Mouse (Mus musculus): ENCODE results near the gene Dmpk. TPM values are rescaled to one million over a fixed set of nuclear protein-coding genes. Genes with fewer than 3 reads are reported as not detected.
"Not testable (repeated sequence)": the region's sequence is repeated elsewhere in the genome, so short reads cannot be mapped to it uniquely, and the experiment has no call there.

Dmpk gene
- polyA plus RNA-seq, 1 experiment from 2014 or later, result 23.1 TPM

- Histone ChIP-seq H3K27ac (no peak overlapping the region), H3K4me1 (peaks cover 11% of the 10 kb centered on the region), H3K4me3 (no peak overlapping the region), H3K9ac (no peak overlapping the region), H3K36me3 (peaks cover 53% of the 10 kb centered on the region), H3K27me3 (no peaks in the 10 kb centered on the region), H3K4me2 (replicated peaks) (no peak overlapping the region), H3K9me3 (no peaks in the 10 kb centered on the region)
- WGBS, result 87% methylated on average over 8 of the region's 8 CpGs
- ATAC-seq (ENCODE audit: low FRiP score, low read depth), result no peak
Observed at GRCm38 (mm10) chr7:19055108-19055507, 28.5 kb upstream of the Dmpk start.

- H3K9me3 ChIP-seq, result no peaks in the 10 kb centered on the region
- peaks cover 11% of the 10 kb centered on the region for H3K4me1 ChIP-seq
- no peak overlapping the region for H3K4me2 ChIP-seq (replicated peaks)
- H3K36me3 ChIP-seq, result peaks cover 31% of the 10 kb centered on the region
- no peak overlapping the region for H3K4me3 ChIP-seq
- no peaks in the 10 kb centered on the region for H3K27me3 ChIP-seq
- H3K27ac ChIP-seq, result no peak overlapping the region
- ATAC-seq (ENCODE audit: low FRiP score, low read depth), result no peak
- H3K9ac ChIP-seq, result no peak overlapping the region
- WGBS, result 90% methylated on average over 10 of the region's 10 CpGs
Observed at GRCm38 (mm10) chr7:19057405-19057804, 26.2 kb upstream of the Dmpk start.

GRCm38 (mm10) chr7:19065896-19066295 lies 17.8 kb upstream of the Dmpk start:
- H3K4me1 ChIP-seq, result no peaks in the 10 kb centered on the region; the same call in 1 of the 2 replicates
- peak overlapping the region; percentile 26; the same call in 1 of the 2 replicates for H3K9ac ChIP-seq
- no peak for ATAC-seq (ENCODE audit: low FRiP score, low read depth)
- H3K4me3 ChIP-seq, result peak overlapping the region; percentile 24
- no peak overlapping the region for H3K27ac ChIP-seq
- H3K36me3 ChIP-seq, result no peaks in the 10 kb centered on the region
- peak overlapping the region; percentile 48 for H3K4me2 ChIP-seq (replicated peaks)
- H3K9me3 ChIP-seq, result peaks cover 8% of the 10 kb centered on the region; the same call in 1 of the 2 replicates
- H3K27me3 ChIP-seq, result peaks cover 49% of the 10 kb centered on the region
- 53% methylated on average over 13 of the region's 13 CpGs for WGBS

GRCm38 (mm10) chr7:19067063-19067462 lies 16.6 kb upstream of the Dmpk start:
- H3K9me3 ChIP-seq, result peaks cover 8% of the 10 kb centered on the region; the same call in 1 of the 2 replicates
- no peak overlapping the region for H3K4me3 ChIP-seq
- H3K27ac ChIP-seq, result no peak overlapping the region
- H3K27me3 ChIP-seq, result peaks cover 49% of the 10 kb centered on the region
- whole genome bisulfite sequencing, result 45% methylated on average over 14 of the region's 14 CpGs
- no peak overlapping the region for H3K9ac ChIP-seq
- no peaks in the 10 kb centered on the region for H3K36me3 ChIP-seq
- H3K4me2 ChIP-seq (replicated peaks), result no peak overlapping the region
- no peaks in the 10 kb centered on the region; the same call in 1 of the 2 replicates for H3K4me1 ChIP-seq
- no peak for ATAC-seq (ENCODE audit: low FRiP score, low read depth)

DNA sequence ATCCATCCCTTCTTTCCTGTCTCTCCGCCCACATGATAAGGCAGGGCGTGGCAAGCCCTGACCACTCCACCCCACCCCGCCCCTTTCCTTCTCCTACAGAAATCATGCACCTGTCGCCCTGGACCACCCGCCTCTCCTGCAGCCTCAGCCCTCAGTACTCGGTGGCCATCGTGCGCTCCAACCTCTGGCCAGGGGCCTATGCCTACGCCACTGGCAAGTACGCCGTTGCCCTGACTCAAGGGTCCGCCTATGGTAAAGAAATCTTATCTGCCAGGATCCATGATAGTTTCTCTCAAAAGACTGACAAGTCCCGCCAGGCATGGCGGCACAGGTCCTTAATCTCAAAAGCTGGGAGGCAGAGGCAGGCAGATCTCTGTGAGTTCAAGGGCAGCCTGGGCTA lies 15.7 kb upstream of the Dmpk start:
- H3K9me3 ChIP-seq, result peaks cover 8% of the 10 kb centered on the region; the same call in 1 of the 2 replicates
- no peak overlapping the region for H3K27ac ChIP-seq
- H3K9ac ChIP-seq, result no peak overlapping the region
- no peak overlapping the region for H3K4me2 ChIP-seq (replicated peaks)
- 67% methylated on average over 11 of the region's 14 CpGs for WGBS
- H3K4me1 ChIP-seq, result no peaks in the 10 kb centered on the region; the same call in 1 of the 2 replicates
- no peak for ATAC-seq (ENCODE audit: low FRiP score, low read depth)
- H3K36me3 ChIP-seq, result no peaks in the 10 kb centered on the region
- H3K4me3 ChIP-seq, result no peak overlapping the region
- H3K27me3 ChIP-seq, result peaks cover 49% of the 10 kb centered on the region

DNA sequence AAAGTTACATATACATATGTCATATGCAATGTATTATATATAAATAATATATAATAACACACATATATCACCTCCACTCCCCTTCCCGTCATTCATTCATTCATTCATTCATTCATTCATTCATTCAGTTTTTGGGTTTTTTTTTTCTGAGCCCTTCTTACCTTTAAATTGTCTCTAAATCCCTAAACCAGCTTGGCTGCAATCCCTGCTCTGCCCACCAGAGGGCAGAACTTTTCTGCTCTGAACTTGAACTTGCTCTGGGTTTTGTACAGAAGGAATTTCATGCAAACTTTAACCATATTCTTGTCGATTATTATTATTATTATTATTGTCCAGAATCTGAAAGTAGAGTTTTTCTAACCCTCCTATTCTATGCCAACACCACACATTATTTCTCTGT lies 14.9 kb upstream of the Dmpk start:
- no peaks in the 10 kb centered on the region; the same call in 1 of the 2 replicates for H3K4me1 ChIP-seq
- no peak overlapping the region for H3K27ac ChIP-seq
- no peak overlapping the region for H3K4me3 ChIP-seq
- H3K27me3 ChIP-seq, result peaks cover 43% of the 10 kb centered on the region
- H3K4me2 ChIP-seq (replicated peaks), result no peak overlapping the region
- WGBS, result 3% methylated on average over 2 of the region's 2 CpGs
- no peaks in the 10 kb centered on the region for H3K36me3 ChIP-seq
- H3K9ac ChIP-seq, result no peak overlapping the region
- peaks cover 8% of the 10 kb centered on the region; the same call in 1 of the 2 replicates for H3K9me3 ChIP-seq
- ATAC-seq (ENCODE audit: low FRiP score, low read depth), result no peak

DNA sequence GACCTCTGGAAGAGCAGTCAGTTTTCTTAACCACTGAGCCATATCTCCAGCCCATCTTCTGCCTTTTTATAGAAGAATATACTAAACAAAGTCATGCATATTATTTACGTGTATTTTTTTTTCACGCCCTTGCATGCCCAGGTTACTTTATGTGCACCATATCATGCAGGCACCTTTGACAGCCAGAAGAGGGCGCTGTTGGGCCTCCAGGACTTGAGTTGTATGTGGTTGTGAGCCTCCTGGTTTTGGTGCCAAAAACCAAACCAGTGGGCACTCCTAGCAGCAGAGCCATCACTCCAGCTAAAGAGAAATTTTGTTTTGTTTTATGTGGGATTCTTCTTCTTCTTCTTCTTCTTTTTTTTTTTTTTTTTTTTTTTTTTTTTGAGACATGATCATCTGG lies 14.1 kb upstream of the Dmpk start:
- Histone ChIP-seq H3K9ac (no peak overlapping the region), H3K4me2 (replicated peaks) (no peak overlapping the region), H3K36me3 (no peaks in the 10 kb centered on the region), H3K27ac (no peak overlapping the region), H3K4me1 (no peaks in the 10 kb centered on the region; the same call in 1 of the 2 replicates), H3K9me3 (peaks cover 8% of the 10 kb centered on the region; the same call in 1 of the 2 replicates), H3K4me3 (no peak overlapping the region), H3K27me3 (peaks cover 35% of the 10 kb centered on the region)
- ATAC-seq (ENCODE audit: low FRiP score, low read depth), result no peak
- WGBS, result 50% methylated on average over 3 of the region's 3 CpGs

GRCm38 (mm10) chr7:19071024-19071423 lies 12.6 kb upstream of the Dmpk start:
- H3K4me1 ChIP-seq; H3K9me3 ChIP-seq; ATAC-seq (ENCODE audit: low FRiP score, low read depth); H3K36me3 ChIP-seq; H3K4me3 ChIP-seq; H3K4me2 ChIP-seq (replicated peaks); H3K9ac ChIP-seq; H3K27ac ChIP-seq: not testable (repeated sequence)
- H3K27me3 ChIP-seq, result peaks cover 20% of the 10 kb centered on the region
- 57% methylated on average over 3 of the region's 3 CpGs for WGBS

GRCm38 (mm10) chr7:19073504-19073903 lies 10.1 kb upstream of the Dmpk start:
- H3K4me1 ChIP-seq, result peaks cover 19% of the 10 kb centered on the region
- H3K27me3 ChIP-seq, result no peaks in the 10 kb centered on the region
- H3K36me3 ChIP-seq, result peaks cover 8% of the 10 kb centered on the region
- no peak overlapping the region for H3K4me2 ChIP-seq (replicated peaks)
- WGBS, result 75% methylated on average over 9 of the region's 9 CpGs
- no peak overlapping the region for H3K4me3 ChIP-seq
- no peaks in the 10 kb centered on the region for H3K9me3 ChIP-seq
- H3K27ac ChIP-seq, result no peak overlapping the region
- ATAC-seq (ENCODE audit: low FRiP score, low read depth), result no peak
- H3K9ac ChIP-seq, result no peak overlapping the region

GRCm38 (mm10) chr7:19074494-19074893 lies 9.2 kb upstream of the Dmpk start:
- H3K27ac ChIP-seq, result no peak overlapping the region
- no peak for ATAC-seq (ENCODE audit: low FRiP score, low read depth)
- WGBS, result 92% methylated on average over 6 of the region's 6 CpGs

DNA sequence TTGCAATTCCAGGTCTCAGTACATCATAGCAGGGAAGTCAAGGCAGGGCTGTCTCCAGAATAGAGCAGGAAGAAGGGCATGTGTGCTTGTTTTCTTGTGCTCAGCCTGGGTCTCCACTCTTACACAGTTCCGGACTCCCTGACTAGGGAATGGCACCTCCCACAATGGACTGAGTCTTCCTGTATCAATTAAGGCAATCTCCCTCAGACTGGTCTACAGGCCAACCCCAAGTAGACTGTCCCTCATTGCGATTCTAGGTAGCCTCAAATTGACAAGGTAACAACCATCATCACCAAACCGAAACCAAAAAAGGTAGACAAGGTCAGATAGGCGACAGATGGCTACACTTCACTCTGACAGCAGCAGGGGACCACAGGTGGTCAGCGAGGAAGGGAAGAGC lies 8.4 kb upstream of the Dmpk start:
- Histone ChIP-seq H3K27me3 (no peaks in the 10 kb centered on the region), H3K9ac (no peak overlapping the region), H3K36me3 (peaks cover 26% of the 10 kb centered on the region), H3K27ac (no peak overlapping the region), H3K4me1 (peaks cover 19% of the 10 kb centered on the region), H3K9me3 (no peaks in the 10 kb centered on the region), H3K4me2 (replicated peaks) (peak overlapping the region; percentile 66), H3K4me3 (peak overlapping the region; percentile 99)
- ATAC-seq (ENCODE audit: low FRiP score, low read depth), result no peak
- 50% methylated on average over 5 of the region's 5 CpGs for WGBS

More at GRCm38 (mm10) chr7:19074494-19074893, 9.2 kb upstream of the Dmpk start:
- Histone ChIP-seq H3K9me3 (no peaks in the 10 kb centered on the region), H3K4me1 (peaks cover 19% of the 10 kb centered on the region), H3K27me3 (no peaks in the 10 kb centered on the region), H3K9ac (no peak overlapping the region), H3K4me2 (replicated peaks) (no peak overlapping the region), H3K36me3 (peaks cover 18% of the 10 kb centered on the region), H3K4me3 (no peak overlapping the region)

- Histone ChIP-seq H3K27ac (peak within 1 kb of the TSS; percentile 69; the same call in 1 of the 2 replicates), H3K27me3 (no peaks in the 10 kb centered on the region), H3K4me1 (peaks cover 19% of the 10 kb centered on the region), H3K4me2 (replicated peaks) (peak within 1 kb of the TSS; percentile 96), H3K4me3 (peak within 1 kb of the TSS; percentile 99), H3K9ac (peak within 1 kb of the TSS; percentile 99), H3K9me3 (no peaks in the 10 kb centered on the region), H3K36me3 (peaks cover 33% of the 10 kb centered on the region)
- ATAC-seq (ENCODE audit: low FRiP score, low read depth), result peak; percentile 98
- under 1% methylated on average over 67 of the region's 91 CpGs for WGBS
Observed at GRCm38 (mm10) chr7:19075723-19076585, 7.7 kb upstream of the Dmpk start, which contains the start of gene Dmwd. Gene Dmwd (plus strand): TSS chr7:19076227.
